Mouse (Mus musculus) stomach, embryonic 16.5 days (tissue): ENCODE measurements around the gene Olfr168. TPM values are rescaled to one million over a fixed set of nuclear protein-coding genes. Genes with fewer than 3 reads are reported as not detected.
"Not testable (repeated sequence)": the region's sequence is repeated elsewhere in the genome, so short reads cannot be mapped to it uniquely, and the experiment has no call there.

Source experiments
- ATAC-seq: fragments of 200-750 bp; cut with Nextera tagmentation; 2 replicates; pipeline ENCODE4 v1.8.0; 2017; ENCODE audit warnings: moderate number of reproducible peaks, moderate TSS enrichment; ENCODE audit not compliant: insufficient read depth, low FRiP score
- H3K27ac ChIP-seq: fragments of 300-500 bp; sonication (generic); 2 replicates; pipeline ENCODE4 v1.5.1; 2014; ENCODE audit warnings: low read length
- H3K27me3 ChIP-seq: fragments of 300-500 bp; sonication (generic); 2 replicates; pipeline ENCODE4 v1.6.1; 2014; ENCODE audit warnings: low read length, control low read depth, mixed read lengths; ENCODE audit not compliant: control insufficient read depth, insufficient read depth
- H3K36me3 ChIP-seq: fragments of 300-500 bp; sonication (generic); 2 replicates; pipeline ENCODE4 v1.6.1; 2014; ENCODE audit warnings: low read length; ENCODE audit not compliant: control insufficient read depth, insufficient read depth
- H3K4me1 ChIP-seq: fragments of 300-500 bp; sonication (generic); 2 replicates; pipeline ENCODE4 v1.6.1; 2014; ENCODE audit warnings: low read length, control low read depth, mixed read lengths; ENCODE audit not compliant: control insufficient read depth, insufficient read depth
- H3K4me2 ChIP-seq: fragments of 300-500 bp; sonication (generic); 2 replicates; pipeline ENCODE4 v1.6.1; 2014; ENCODE audit warnings: low read depth, low read length, mixed read lengths
- H3K4me3 ChIP-seq: fragments of 300-500 bp; sonication (generic); replicated peaks from 2 replicates; pipeline ENCODE4 v1.5.1; 2014; ENCODE audit warnings: mild to moderate bottlenecking, low read length
- H3K9ac ChIP-seq: fragments of 300-500 bp; sonication (generic); 2 replicates; pipeline ENCODE4 v1.6.1; 2014; ENCODE audit warnings: low read length
- H3K9me3 ChIP-seq: fragments of 300-500 bp; sonication (generic); replicated peaks from 2 replicates; pipeline ENCODE4 v1.6.1; 2016; ENCODE audit warnings: low read length, control low read depth; ENCODE audit not compliant: control insufficient read depth
- WGBS: fragments of 180-500 bp; shearing (Covaris S2); extraction: QIAGEN DNeasy Blood & Tissue Kit; methylation state at CpG from one replicate; pipeline ENCODE4 v1.1.7; 2014; 5-methylcytosine and 5-hydroxymethylcytosine counted together
- polyA plus RNA-seq: library from polyadenylated mRNA; unstranded; fragments of >200 nt; fragmentation: Nextera tagmentation; extraction: Ambion mirVana; gene quantifications from 2 replicates; pipeline ENCODE4 v1.2.1, GENCODE M21; 2015

The Olfr168 gene
- not detected in 2 replicates for polyA plus RNA-seq

DNA sequence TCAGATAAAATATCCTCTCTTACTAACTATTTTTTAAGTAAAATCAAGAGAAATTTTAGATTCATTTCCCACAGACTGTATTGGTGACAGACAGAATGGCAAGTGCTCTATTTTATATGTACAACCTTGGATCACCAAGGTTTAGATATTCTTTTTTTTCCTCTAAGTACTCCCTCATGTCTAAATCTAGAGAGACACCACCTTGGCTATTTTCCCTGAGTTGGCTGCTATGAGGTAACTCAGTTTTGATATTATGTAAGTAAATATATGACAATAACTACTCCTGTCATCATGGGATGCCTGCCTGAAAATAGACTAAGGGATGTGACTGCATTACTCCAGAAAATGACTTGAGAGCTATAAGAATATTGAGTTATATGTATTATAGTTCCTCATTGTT, at the start of gene Olfr168:
Gene Olfr168, minus strand, starts transcription at position 101 of the 400 bp plus-strand sequence.
- ATAC-seq, result no peak
- no peaks in the 10 kb centered on the region for H3K9me3 ChIP-seq
- no peaks in the 10 kb centered on the region for H3K36me3 ChIP-seq
- no peaks in the 10 kb centered on the region for H3K4me1 ChIP-seq
- no peak within 1 kb of the TSS for H3K9ac ChIP-seq
- no peak within 1 kb of the TSS for H3K4me3 ChIP-seq
- H3K27me3 ChIP-seq, result no peaks in the 10 kb centered on the region
- no peak within 1 kb of the TSS for H3K4me2 ChIP-seq
- no peak within 1 kb of the TSS for H3K27ac ChIP-seq

DNA sequence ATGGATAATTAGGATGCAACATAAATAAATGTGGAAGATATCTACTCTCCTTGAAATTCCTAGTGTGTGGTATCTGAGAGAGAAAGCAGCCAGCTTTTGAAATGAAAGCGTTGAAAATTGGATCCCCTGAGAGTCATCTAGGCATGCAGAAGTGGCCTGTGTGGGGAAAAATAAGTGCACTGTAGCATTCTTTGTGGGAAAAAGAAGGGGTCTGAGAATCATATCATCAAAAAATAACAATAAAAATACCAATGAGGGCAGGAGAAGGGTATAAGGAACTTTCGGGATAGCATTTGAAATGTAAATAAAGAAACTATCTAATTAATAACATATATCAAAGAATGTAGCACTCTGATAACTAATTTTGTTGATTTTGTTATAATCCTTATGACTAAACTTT, 36.4 kb upstream of the Olfr168 start, which contains the start of gene Olfr169:
Gene Olfr169, minus strand, starts transcription at position 101 of the 400 bp plus-strand sequence.
- ATAC-seq, H3K27ac ChIP-seq, H3K4me1 ChIP-seq, H3K9me3 ChIP-seq, H3K36me3 ChIP-seq, H3K4me2 ChIP-seq, H3K4me3 ChIP-seq, H3K9ac ChIP-seq, H3K27me3 ChIP-seq: not testable (repeated sequence)
- 84% methylated on average over 2 of the region's 2 CpGs for WGBS

DNA sequence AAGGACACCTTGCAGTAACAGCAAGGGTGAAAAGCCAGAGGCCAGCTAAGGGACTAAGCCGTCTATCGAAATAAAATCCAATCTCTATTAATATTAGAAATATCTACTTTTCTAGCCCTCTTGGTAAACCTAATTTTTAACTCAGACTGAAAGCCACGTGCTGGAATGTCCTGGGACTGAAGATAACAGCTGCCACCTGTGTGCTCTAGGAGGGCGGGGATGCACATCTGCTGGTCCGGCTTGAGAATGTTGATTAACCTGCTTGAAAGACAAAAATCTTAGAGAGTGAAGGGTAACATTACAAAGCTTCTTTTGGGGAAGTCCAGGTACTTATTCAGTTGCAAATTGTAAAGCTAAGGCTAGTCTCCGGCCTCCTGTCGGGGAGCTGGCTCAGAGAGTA, 18.1 kb upstream of the Olfr168 start:
- H3K36me3 ChIP-seq, H3K4me2 ChIP-seq, H3K4me3 ChIP-seq, H3K27me3 ChIP-seq, H3K4me1 ChIP-seq, H3K27ac ChIP-seq, H3K9ac ChIP-seq, H3K9me3 ChIP-seq, ATAC-seq: not testable (repeated sequence)
- 77% methylated on average over 7 of the region's 7 CpGs for WGBS

DNA sequence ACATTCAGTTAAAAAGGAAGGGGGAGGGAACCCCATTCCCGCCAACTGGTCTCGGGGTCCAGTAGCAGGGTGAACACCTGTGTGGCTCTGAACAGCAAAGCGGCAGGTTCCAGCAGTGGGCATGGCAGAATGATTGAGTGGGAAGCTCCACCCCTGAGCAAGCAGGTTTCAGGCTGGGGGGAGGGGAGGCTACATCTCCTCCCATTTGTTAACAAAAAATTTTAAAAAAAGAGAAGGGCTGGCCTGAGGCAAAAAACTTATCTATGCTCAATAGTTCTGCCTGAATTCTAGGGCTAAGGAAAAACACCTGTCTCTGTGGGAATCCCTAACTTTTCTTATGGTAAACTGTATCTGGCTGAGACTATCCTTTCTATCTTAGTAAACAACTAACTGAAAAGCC, 16.9 kb upstream of the Olfr168 start:
- H3K9me3 ChIP-seq, ATAC-seq: not testable (repeated sequence)
- WGBS, result 91% methylated on average over 3 of the region's 3 CpGs

DNA sequence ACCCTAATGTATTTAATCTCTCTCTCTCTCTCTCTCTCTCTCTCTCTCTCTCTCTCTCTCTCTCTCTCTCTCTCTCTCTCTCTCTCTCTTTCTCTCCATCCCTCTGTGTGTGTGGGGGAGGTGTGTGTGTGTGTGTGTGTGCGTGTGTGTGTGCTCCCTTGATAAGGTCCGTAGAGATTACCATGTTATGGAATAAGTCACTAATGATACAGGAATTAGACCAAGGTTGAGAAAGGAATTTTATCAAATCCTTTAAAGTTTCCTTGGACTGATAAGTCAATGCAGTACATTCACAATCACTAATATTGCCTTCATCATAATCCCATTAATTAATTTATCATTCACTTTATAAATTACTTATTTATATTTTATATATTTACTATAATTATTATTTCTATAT, 13.2 kb downstream of the Olfr168 start, which contains the start of gene Olfr167:
Gene Olfr167, minus strand, starts transcription at position 101 of the 400 bp plus-strand sequence.
- Histone ChIP-seq H3K4me1 (no peaks in the 10 kb centered on the region), H3K4me2 (no peak within 1 kb of the TSS), H3K27ac (no peak within 1 kb of the TSS), H3K9ac (no peak within 1 kb of the TSS), H3K9me3 (no peaks in the 10 kb centered on the region), H3K27me3 (no peaks in the 10 kb centered on the region), H3K36me3 (no peaks in the 10 kb centered on the region), H3K4me3 (no peak within 1 kb of the TSS)
- 77% methylated on average over 2 of the region's 2 CpGs for WGBS
- ATAC-seq, result no peak

More for the DNA sequence above, 16.9 kb upstream of the Olfr168 start:
- not testable (repeated sequence) for H3K27ac ChIP-seq, H3K4me1 ChIP-seq, H3K27me3 ChIP-seq, H3K4me3 ChIP-seq, H3K4me2 ChIP-seq, H3K9ac ChIP-seq, H3K36me3 ChIP-seq

DNA sequence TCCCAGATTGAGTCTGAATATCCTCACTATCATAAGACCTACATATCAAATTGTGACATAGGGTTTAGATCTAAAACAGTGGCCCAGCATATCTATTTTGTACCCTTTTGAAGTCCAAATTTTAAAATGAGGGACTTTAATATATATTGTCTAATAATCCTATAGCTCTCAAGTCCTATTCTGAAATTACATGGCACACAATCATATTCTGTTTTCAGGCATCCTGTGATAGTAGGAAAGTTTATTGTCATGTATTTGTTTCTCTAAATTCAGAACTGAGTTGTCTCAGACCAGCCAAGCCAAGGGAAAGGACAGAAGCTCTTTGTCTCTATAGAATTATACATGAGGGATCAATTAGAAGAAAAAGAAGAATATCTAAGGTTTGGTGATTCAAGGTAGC, 52.0 kb downstream of the Olfr168 start, which contains the start of gene Olfr166:
Gene Olfr166, plus strand, starts transcription at position 301 of the 400 bp plus-strand sequence.
- Histone ChIP-seq H3K27me3 (no peaks in the 10 kb centered on the region), H3K4me2 (no peak within 1 kb of the TSS), H3K27ac (no peak within 1 kb of the TSS), H3K36me3 (no peaks in the 10 kb centered on the region), H3K9ac (no peak within 1 kb of the TSS), H3K4me1 (no peaks in the 10 kb centered on the region), H3K9me3 (no peaks in the 10 kb centered on the region), H3K4me3 (no peak within 1 kb of the TSS)
- ATAC-seq, result no peak

Other genes starting within 250 kb of the Olfr168 start
- gene Olfr164, start 221.5 kb downstream of the Olfr168 start, polyA plus RNA-seq, result not detected in 2 replicates
- not detected in 2 replicates for gene Olfr165, start 112.4 kb downstream of the Olfr168 start, polyA plus RNA-seq
- gene Olfr166, start 51.9 kb downstream of the Olfr168 start, polyA plus RNA-seq, result not detected in 2 replicates
- not detected in 2 replicates for gene Olfr167, start 13.3 kb downstream of the Olfr168 start, polyA plus RNA-seq
- gene Olfr169, start 36.3 kb upstream of the Olfr168 start, polyA plus RNA-seq, result not detected in 2 replicates
- not detected in 2 replicates for gene Olfr170, start 76.3 kb upstream of the Olfr168 start, polyA plus RNA-seq
- gene Olfr171, start 94.4 kb upstream of the Olfr168 start, polyA plus RNA-seq, result not detected in 2 replicates
- 0.04 and 0.14 TPM in 2 replicates for gene Lamp3, start 170.8 kb upstream of the Olfr168 start, polyA plus RNA-seq
- 12.1 and 14.3 TPM in 2 replicates for gene B3gnt5, start 224.7 kb upstream of the Olfr168 start, polyA plus RNA-seq